Comparison of ENCODE assay signal across 14 mouse cellular contexts in genomic region chr2:66107864-66108514, GRCm38 (mm10).
"Had no signal": no experiment of that assay in that cellular context is flagged by ENCODE, and none has a peak within 500 bp of the region (broad histone marks: within the 10 kb centered on the region; RNA-seq: fewer than 3 reads in every experiment).

No protein-coding gene starts in this region.

- H3K36me3 ChIP-seq: limb, embryonic 15.5 days; liver, embryonic 12.5 days; midbrain, embryonic 10.5 days; midbrain, embryonic 15.5 days; neural tube, embryonic 13.5 days; stomach, embryonic 15.5 days had no signal

- H3K4me1 ChIP-seq: limb, embryonic 15.5 days; liver, embryonic 12.5 days; midbrain, embryonic 10.5 days; midbrain, embryonic 15.5 days; stomach, embryonic 15.5 days had no signal

- H3K4me2 ChIP-seq: limb, embryonic 15.5 days; liver, embryonic 12.5 days; lung, embryonic 14.5 days; midbrain, embryonic 15.5 days; neural tube, embryonic 13.5 days; stomach, embryonic 15.5 days had no signal

- H3K4me3 ChIP-seq: limb, embryonic 15.5 days; liver, embryonic 12.5 days; midbrain, embryonic 10.5 days; midbrain, embryonic 15.5 days; neural tube, embryonic 13.5 days; stomach, embryonic 15.5 days had no signal

- H3K9ac ChIP-seq: limb, embryonic 15.5 days; liver, embryonic 12.5 days; lung, embryonic 14.5 days; midbrain, embryonic 15.5 days; neural tube, embryonic 13.5 days; stomach, embryonic 15.5 days had no signal

- ATAC-seq: intestine, embryonic 16.5 days; liver, embryonic 12.5 days; midbrain, embryonic 15.5 days had no signal

- DNase-seq: lung, embryonic 14.5 days; lung, postnatal 10 days; lung, postnatal 4 days; retina, postnatal 1 day; right cerebral cortex, postnatal 4 days; thymus, adult 2 months; thymus, postnatal 36 days had no signal

- H3K9me3 ChIP-seq: limb, embryonic 15.5 days; liver, embryonic 12.5 days; midbrain, embryonic 10.5 days; midbrain, embryonic 15.5 days; neural tube, embryonic 13.5 days; stomach, embryonic 15.5 days had no signal

- H3K27me3 ChIP-seq: limb, embryonic 15.5 days; liver, embryonic 12.5 days; midbrain, embryonic 15.5 days; neural tube, embryonic 13.5 days; stomach, embryonic 15.5 days had no signal

- H3K27ac ChIP-seq: limb, embryonic 15.5 days; liver, embryonic 12.5 days; midbrain, embryonic 10.5 days; midbrain, embryonic 15.5 days; neural tube, embryonic 13.5 days; stomach, embryonic 15.5 days had no signal
